17 mouse cellular contexts compared by ENCODE assay signal in genomic region chr10:56439638-56440037, GRCm38 (mm10).
DNase-seq lines count a peak whose midpoint lies in the region; ATAC-seq lines count a peak whose summit lies in the region.
"Had no signal": no experiment of that assay in that cellular context is flagged by ENCODE, and none has a peak within 500 bp of the region (broad histone marks: within the 10 kb centered on the region; RNA-seq: fewer than 3 reads in every experiment).

No protein-coding gene starts in this region.

- 56% methylated on average over 4 of the region's 4 CpGs for WGBS in heart, embryonic 13.5 days
- WGBS in liver, embryonic 15.5 days (ENCODE audit: insufficient replicate concordance), result 33% methylated on average over 4 of the region's 4 CpGs
- 79% methylated on average over 4 of the region's 4 CpGs for WGBS in hindbrain, embryonic 16.5 days
- 84% methylated on average over 4 of the region's 4 CpGs for WGBS in hindbrain, embryonic 11.5 days

- H3K4me2 ChIP-seq in heart, embryonic 13.5 days, result no peak overlapping the region
- H3K4me2 ChIP-seq in liver, embryonic 15.5 days, result no peak overlapping the region
- no peak overlapping the region for H3K4me2 ChIP-seq in hindbrain, embryonic 16.5 days (ENCODE audit: low read length)
- H3K4me2 ChIP-seq in hindbrain, embryonic 11.5 days (replicated peaks; ENCODE audit: low read depth, low read length), result no peak overlapping the region
- H3K4me2 ChIP-seq: heart, embryonic 12.5 days; hindbrain, embryonic 14.5 days had no signal

- DNase-seq in heart, adult 9 months (ENCODE audit: low spot score in 2 of 2), result no peak
- DNase-seq in liver, result peak; percentile 26
- DNase-seq in yolk sac, embryonic 10.5 days (ENCODE audit: low spot score), result peak; percentile 24
- DNase-seq in hindbrain, embryonic 11.5 days (ENCODE audit: low spot score), result no peak
- DNase-seq: adrenal gland, postnatal 10 days; cerebellum, adult 8-10 months; cerebellum, postnatal 36 days; gastrocnemius, postnatal 10 days; kidney, adult 2 months; lung, adult 2 months had no signal

- H3K4me3 ChIP-seq in heart, embryonic 13.5 days, result no peak overlapping the region
- no peak overlapping the region for H3K4me3 ChIP-seq in liver, embryonic 15.5 days (replicated peaks)
- H3K4me3 ChIP-seq in hindbrain, embryonic 16.5 days (ENCODE audit: low read length), result no peak overlapping the region
- no peak overlapping the region for H3K4me3 ChIP-seq in hindbrain, embryonic 11.5 days (ENCODE audit: low read depth, low read length)
- H3K4me3 ChIP-seq: heart, embryonic 12.5 days had no signal

- H3K27ac ChIP-seq in heart, embryonic 13.5 days (replicated peaks), result 0 out of 2 replicates have a peak overlapping the region, but pooled peaks have one; percentile 8
- no peak overlapping the region for H3K27ac ChIP-seq in liver, embryonic 15.5 days (replicated peaks)
- H3K27ac ChIP-seq in hindbrain, embryonic 16.5 days (ENCODE audit: low read depth, low read length), result no peak overlapping the region
- H3K27ac ChIP-seq in hindbrain, embryonic 11.5 days (ENCODE audit: low read depth, low read length), result no peak overlapping the region
- H3K27ac ChIP-seq: hindbrain, embryonic 14.5 days; kidney, postnatal 0 days had no signal

- no peaks in the 10 kb centered on the region for H3K27me3 ChIP-seq in heart, embryonic 13.5 days (replicated peaks)
- no peaks in the 10 kb centered on the region for H3K27me3 ChIP-seq in liver, embryonic 15.5 days
- H3K27me3 ChIP-seq in hindbrain, embryonic 16.5 days (replicated peaks; ENCODE audit: control insufficient read depth, insufficient read depth, low read length), result no peaks in the 10 kb centered on the region
- no peaks in the 10 kb centered on the region for H3K27me3 ChIP-seq in hindbrain, embryonic 11.5 days (ENCODE audit: control insufficient read depth, insufficient read depth, low read length)
- H3K27me3 ChIP-seq: heart, embryonic 12.5 days had no signal

- H3K9ac ChIP-seq in heart, embryonic 13.5 days, result no peak overlapping the region
- no peak overlapping the region for H3K9ac ChIP-seq in liver, embryonic 15.5 days
- no peak overlapping the region for H3K9ac ChIP-seq in hindbrain, embryonic 16.5 days (ENCODE audit: low read depth, low read length)
- no peak overlapping the region for H3K9ac ChIP-seq in hindbrain, embryonic 11.5 days (ENCODE audit: low read depth, low read length)
- H3K9ac ChIP-seq: heart, embryonic 12.5 days; hindbrain, embryonic 14.5 days had no signal

- no peaks in the 10 kb centered on the region; the same call in 1 of the 2 replicates for H3K9me3 ChIP-seq in heart, embryonic 13.5 days
- no peaks in the 10 kb centered on the region for H3K9me3 ChIP-seq in liver, embryonic 15.5 days (replicated peaks)
- H3K9me3 ChIP-seq in hindbrain, embryonic 16.5 days (ENCODE audit: control insufficient read depth, low read length), result no peaks in the 10 kb centered on the region
- H3K9me3 ChIP-seq in hindbrain, embryonic 11.5 days (ENCODE audit: control insufficient read depth, low read length), result no peaks in the 10 kb centered on the region
- H3K9me3 ChIP-seq: heart, embryonic 12.5 days had no signal

- peaks cover 5% of the 10 kb centered on the region; the same call in 1 of the 2 replicates for H3K4me1 ChIP-seq in heart, embryonic 13.5 days
- H3K4me1 ChIP-seq in liver, embryonic 15.5 days (replicated peaks), result peaks cover 3% of the 10 kb centered on the region; the same call in 1 of the 2 replicates
- H3K4me1 ChIP-seq in hindbrain, embryonic 16.5 days (ENCODE audit: control insufficient read depth, insufficient read depth, low read depth, low read length), result no peaks in the 10 kb centered on the region
- H3K4me1 ChIP-seq in hindbrain, embryonic 11.5 days (replicated peaks; ENCODE audit: control insufficient read depth, insufficient read depth, low read length), result no peaks in the 10 kb centered on the region
- H3K4me1 ChIP-seq: heart, embryonic 12.5 days had no signal

- ATAC-seq in heart, embryonic 13.5 days (ENCODE audit: extremely low read depth, insufficient number of reproducible peaks, low FRiP score, low TSS enrichment), result no peak
- ATAC-seq in liver, embryonic 15.5 days (ENCODE audit: insufficient read depth), result peak; percentile 64
- ATAC-seq in hindbrain, embryonic 16.5 days, result no peak
- ATAC-seq in hindbrain, embryonic 11.5 days (ENCODE audit: low FRiP score), result no peak
- ATAC-seq: forebrain, embryonic 16.5 days had no signal

- no peaks in the 10 kb centered on the region for H3K36me3 ChIP-seq in heart, embryonic 13.5 days
- H3K36me3 ChIP-seq in liver, embryonic 15.5 days (replicated peaks), result no peaks in the 10 kb centered on the region
- H3K36me3 ChIP-seq in hindbrain, embryonic 16.5 days (ENCODE audit: control insufficient read depth, insufficient read depth, low read length), result no peaks in the 10 kb centered on the region
- no peaks in the 10 kb centered on the region for H3K36me3 ChIP-seq in hindbrain, embryonic 11.5 days (ENCODE audit: control insufficient read depth, insufficient read depth, low read length)
- H3K36me3 ChIP-seq: heart, embryonic 12.5 days had no signal

Comparison
In these comparisons a context has a peak if more than half of its experiments do, and no peak if none do; other contexts are left out.
1. DNase-seq: peak in liver (single experiment) and yolk sac, embryonic 10.5 days (single experiment); none in heart, adult 9 months (0 of 2) and hindbrain, embryonic 11.5 days (single experiment).